Mouse (Mus musculus): ENCODE results near the gene Tmem232. TPM values are rescaled to one million over a fixed set of nuclear protein-coding genes. Genes with fewer than 3 reads are reported as not detected.
"Not testable (repeated sequence)": the region's sequence is repeated elsewhere in the genome, so short reads cannot be mapped to it uniquely, and the experiment has no call there.

Tmem232 gene
- polyA plus RNA-seq, 1 experiment from 2014 or later = not detected

GRCm38 (mm10) chr17:65340016-65340415 is 200.6 kb downstream of the Tmem232 start:
- Histone ChIP-seq H3K9ac (no peak overlapping the region), H3K4me1 (no peaks in the 10 kb centered on the region), H3K36me3 (no peaks in the 10 kb centered on the region), H3K4me2 (no peak overlapping the region), H3K27me3 (replicated peaks) (no peaks in the 10 kb centered on the region), H3K9me3 (replicated peaks) (peaks cover 7% of the 10 kb centered on the region), H3K27ac (no peak overlapping the region), H3K4me3 (no peak overlapping the region)
- ATAC-seq = no peak
- WGBS (ENCODE audit: insufficient replicate concordance) = 70% methylated on average over 4 of the region's 4 CpGs

DNA sequence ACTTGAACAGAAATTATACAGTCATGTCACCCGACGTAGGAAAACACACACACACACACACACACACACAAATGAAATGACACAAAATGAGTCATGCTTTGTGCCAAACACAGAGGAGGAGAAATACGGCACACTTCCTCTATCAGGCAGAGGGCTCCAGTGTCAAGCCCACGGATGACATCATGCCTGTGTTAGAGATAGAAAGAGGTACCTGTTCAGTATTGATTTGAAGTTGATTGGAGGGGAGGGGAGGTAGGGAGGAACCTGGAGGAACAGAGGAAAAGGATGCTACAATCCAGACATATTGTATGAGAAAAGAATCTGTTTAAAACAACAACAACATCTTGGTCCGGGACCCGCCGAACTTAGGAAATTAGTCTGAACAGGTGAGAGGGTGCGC is 209.8 kb downstream of the Tmem232 start:
- WGBS (ENCODE audit: insufficient replicate concordance) = 79% methylated on average over 8 of the region's 8 CpGs
- Histone ChIP-seq H3K4me3 (no peak overlapping the region), H3K36me3 (no peaks in the 10 kb centered on the region), H3K9ac (no peak overlapping the region), H3K4me1 (no peaks in the 10 kb centered on the region), H3K9me3 (replicated peaks) (no peaks in the 10 kb centered on the region), H3K27me3 (replicated peaks) (no peaks in the 10 kb centered on the region), H3K27ac (no peak overlapping the region), H3K4me2 (no peak overlapping the region)
- no peak for ATAC-seq

- Histone ChIP-seq H3K4me3 (no peak overlapping the region), H3K36me3 (no peaks in the 10 kb centered on the region), H3K4me1 (no peaks in the 10 kb centered on the region), H3K27ac (no peak overlapping the region), H3K9ac (no peak overlapping the region), H3K9me3 (replicated peaks) (no peaks in the 10 kb centered on the region), H3K4me2 (no peak overlapping the region), H3K27me3 (replicated peaks) (no peaks in the 10 kb centered on the region)
- 8% methylated on average over 2 of the region's 2 CpGs for WGBS (ENCODE audit: insufficient replicate concordance)
- no peak for ATAC-seq
Observed at GRCm38 (mm10) chr17:65325249-65325648, 215.3 kb downstream of the Tmem232 start.

GRCm38 (mm10) chr17:65320623-65321022 is 220.0 kb downstream of the Tmem232 start:
- no peaks in the 10 kb centered on the region for H3K9me3 ChIP-seq (replicated peaks)
- no peak overlapping the region for H3K9ac ChIP-seq
- no peak overlapping the region for H3K4me2 ChIP-seq
- H3K27me3 ChIP-seq (replicated peaks) = no peaks in the 10 kb centered on the region
- ATAC-seq = no peak
- no peak overlapping the region for H3K27ac ChIP-seq
- H3K4me1 ChIP-seq = no peaks in the 10 kb centered on the region
- no peak overlapping the region for H3K4me3 ChIP-seq
- 65% methylated on average over 6 of the region's 6 CpGs for WGBS (ENCODE audit: insufficient replicate concordance)
- no peaks in the 10 kb centered on the region for H3K36me3 ChIP-seq

GRCm38 (mm10) chr17:65299946-65300345 is 240.6 kb downstream of the Tmem232 start:
- H3K4me2 ChIP-seq = no peak overlapping the region
- H3K9ac ChIP-seq = no peak overlapping the region
- no peak overlapping the region for H3K27ac ChIP-seq
- no peaks in the 10 kb centered on the region for H3K27me3 ChIP-seq (replicated peaks)
- no peak for ATAC-seq
- no peaks in the 10 kb centered on the region for H3K4me1 ChIP-seq
- no peak overlapping the region for H3K4me3 ChIP-seq
- no peaks in the 10 kb centered on the region for H3K9me3 ChIP-seq (replicated peaks)
- no peaks in the 10 kb centered on the region for H3K36me3 ChIP-seq

- no peaks in the 10 kb centered on the region for H3K4me1 ChIP-seq
- 71% methylated on average over 5 of the region's 5 CpGs for WGBS (ENCODE audit: insufficient replicate concordance)
- no peak for ATAC-seq
- no peak overlapping the region for H3K27ac ChIP-seq
- no peak overlapping the region for H3K9ac ChIP-seq
- no peak overlapping the region for H3K4me3 ChIP-seq
- H3K27me3 ChIP-seq (replicated peaks) = no peaks in the 10 kb centered on the region
- H3K36me3 ChIP-seq = no peaks in the 10 kb centered on the region
- H3K4me2 ChIP-seq = no peak overlapping the region
- H3K9me3 ChIP-seq (replicated peaks) = no peaks in the 10 kb centered on the region
Observed at GRCm38 (mm10) chr17:65297831-65298230, 242.8 kb downstream of the Tmem232 start.

- Histone ChIP-seq H3K4me3 (no peak overlapping the region), H3K4me2 (no peak overlapping the region), H3K9me3 (replicated peaks) (peaks cover 4% of the 10 kb centered on the region; the same call in 1 of the 2 replicates), H3K27ac (no peak overlapping the region), H3K27me3 (replicated peaks) (no peaks in the 10 kb centered on the region), H3K36me3 (no peaks in the 10 kb centered on the region), H3K9ac (no peak overlapping the region), H3K4me1 (no peaks in the 10 kb centered on the region)
- WGBS (ENCODE audit: insufficient replicate concordance) = 56% methylated on average over 2 of the region's 2 CpGs
- no peak for ATAC-seq
Observed at GRCm38 (mm10) chr17:65252160-65252559, 288.4 kb downstream of the Tmem232 start.

- Histone ChIP-seq H3K9ac (no peak overlapping the region), H3K4me3 (no peak overlapping the region), H3K9me3 (replicated peaks) (peaks cover 4% of the 10 kb centered on the region; the same call in 1 of the 2 replicates), H3K27me3 (replicated peaks) (no peaks in the 10 kb centered on the region), H3K4me1 (no peaks in the 10 kb centered on the region), H3K4me2 (no peak overlapping the region), H3K27ac (no peak overlapping the region), H3K36me3 (no peaks in the 10 kb centered on the region)
- ATAC-seq = no peak
- WGBS (ENCODE audit: insufficient replicate concordance) = 80% methylated on average over 8 of the region's 8 CpGs
Observed at GRCm38 (mm10) chr17:65250261-65250660, 290.3 kb downstream of the Tmem232 start.

- Histone ChIP-seq H3K9me3 (replicated peaks) (no peaks in the 10 kb centered on the region; the same call in 1 of the 2 replicates), H3K36me3 (no peaks in the 10 kb centered on the region), H3K4me1 (no peaks in the 10 kb centered on the region), H3K4me3 (no peak overlapping the region), H3K27me3 (replicated peaks) (no peaks in the 10 kb centered on the region), H3K27ac (no peak overlapping the region), H3K4me2 (no peak overlapping the region), H3K9ac (no peak overlapping the region)
- WGBS (ENCODE audit: insufficient replicate concordance) = 64% methylated on average over 5 of the region's 5 CpGs
- ATAC-seq = no peak
Observed at GRCm38 (mm10) chr17:65243716-65244115, 296.9 kb downstream of the Tmem232 start.

GRCm38 (mm10) chr17:65225347-65225916 is 315.1 kb downstream of the Tmem232 start:
- H3K36me3 ChIP-seq = no peaks in the 10 kb centered on the region
- peaks cover 9% of the 10 kb centered on the region; the same call in 1 of the 2 replicates for H3K9me3 ChIP-seq (replicated peaks)
- H3K4me1 ChIP-seq = no peaks in the 10 kb centered on the region
- H3K4me2 ChIP-seq = no peak overlapping the region
- no peak overlapping the region for H3K27ac ChIP-seq
- ATAC-seq = no peak
- H3K4me3 ChIP-seq = no peak overlapping the region
- H3K9ac ChIP-seq = no peak overlapping the region
- 68% methylated on average over 6 of the region's 6 CpGs for WGBS (ENCODE audit: insufficient replicate concordance)
- H3K27me3 ChIP-seq (replicated peaks) = no peaks in the 10 kb centered on the region

- 83% methylated on average over 6 of the region's 6 CpGs for whole genome bisulfite sequencing (ENCODE audit: insufficient replicate concordance)
- not testable (repeated sequence) for H3K4me1 ChIP-seq; ATAC-seq; H3K27ac ChIP-seq; H3K36me3 ChIP-seq; H3K9me3 ChIP-seq (replicated peaks); H3K4me3 ChIP-seq; H3K9ac ChIP-seq; H3K4me2 ChIP-seq; H3K27me3 ChIP-seq (replicated peaks)
Observed at GRCm38 (mm10) chr17:65221687-65222086, 318.9 kb downstream of the Tmem232 start.
